Mouse (Mus musculus): ENCODE results near the gene Ppp6r3. TPM values are rescaled to one million over a fixed set of nuclear protein-coding genes. Genes with fewer than 3 reads are reported as not detected.

The Ppp6r3 gene
- polyA plus RNA-seq, 1 experiment = 48.7 TPM

- no peak for TF ChIP-seq GATA1 (IDR thresholded peaks at IDR 0.05; ENCODE audit: low read length)
These were observed 108.0 kb downstream of the Ppp6r3 start for GRCm38 (mm10) chr19:3467574-3467973.

- no peak for TF ChIP-seq GATA1 (IDR thresholded peaks at IDR 0.05; ENCODE audit: low read length)
These were observed 115.6 kb downstream of the Ppp6r3 start for GRCm38 (mm10) chr19:3459986-3460385.

GRCm38 (mm10) chr19:3458331-3459099, 117.0 kb downstream of the Ppp6r3 start:
- TF ChIP-seq GATA1 (IDR thresholded peaks at IDR 0.05; ENCODE audit: low read length) = no peak

- no peak for TF ChIP-seq GATA1 (IDR thresholded peaks at IDR 0.05; ENCODE audit: low read length)
These were observed 117.8 kb downstream of the Ppp6r3 start for GRCm38 (mm10) chr19:3457700-3458099.

GRCm38 (mm10) chr19:3451649-3452048, 123.9 kb downstream of the Ppp6r3 start:
- no peak for TF ChIP-seq GATA1 (IDR thresholded peaks at IDR 0.05; ENCODE audit: low read length)

- no peak for TF ChIP-seq GATA1 (IDR thresholded peaks at IDR 0.05; ENCODE audit: low read length)
These were observed 124.4 kb downstream of the Ppp6r3 start for GRCm38 (mm10) chr19:3451170-3451569.

GRCm38 (mm10) chr19:3450714-3451113, 124.8 kb downstream of the Ppp6r3 start:
- no peak for TF ChIP-seq GATA1 (IDR thresholded peaks at IDR 0.05; ENCODE audit: low read length)

- no peak for TF ChIP-seq GATA1 (IDR thresholded peaks at IDR 0.05; ENCODE audit: low read length)
These were observed 126.3 kb downstream of the Ppp6r3 start for GRCm38 (mm10) chr19:3449248-3449647.

- no peak for TF ChIP-seq GATA1 (IDR thresholded peaks at IDR 0.05; ENCODE audit: low read length)
These were observed 128.2 kb downstream of the Ppp6r3 start for GRCm38 (mm10) chr19:3447348-3447747.

GRCm38 (mm10) chr19:3441092-3441491, 134.5 kb downstream of the Ppp6r3 start:
- no peak for TF ChIP-seq GATA1 (IDR thresholded peaks at IDR 0.05; ENCODE audit: low read length)

- TF ChIP-seq GATA1 (IDR thresholded peaks at IDR 0.05; ENCODE audit: low read length) = no peak
These were observed 134.9 kb downstream of the Ppp6r3 start for GRCm38 (mm10) chr19:3440667-3441066.

- TF ChIP-seq GATA1 (IDR thresholded peaks at IDR 0.05; ENCODE audit: low read length) = no peak
These were observed 137.6 kb downstream of the Ppp6r3 start for GRCm38 (mm10) chr19:3437980-3438379.

GRCm38 (mm10) chr19:3436840-3437239, 138.7 kb downstream of the Ppp6r3 start:
- no peak for TF ChIP-seq GATA1 (IDR thresholded peaks at IDR 0.05; ENCODE audit: low read length)

GRCm38 (mm10) chr19:3435824-3436223, 139.7 kb downstream of the Ppp6r3 start:
- no peak for TF ChIP-seq GATA1 (IDR thresholded peaks at IDR 0.05; ENCODE audit: low read length)

GRCm38 (mm10) chr19:3434641-3435040, 140.9 kb downstream of the Ppp6r3 start:
- TF ChIP-seq GATA1 (IDR thresholded peaks at IDR 0.05; ENCODE audit: low read length) = no peak

- TF ChIP-seq GATA1 (IDR thresholded peaks at IDR 0.05; ENCODE audit: low read length) = no peak
These were observed 141.4 kb downstream of the Ppp6r3 start for GRCm38 (mm10) chr19:3434124-3434523.

- no peak for TF ChIP-seq GATA1 (IDR thresholded peaks at IDR 0.05; ENCODE audit: low read length)
These were observed 143.6 kb downstream of the Ppp6r3 start for GRCm38 (mm10) chr19:3431969-3432368.
